Mouse (Mus musculus): Measurements from ENCODE around the gene 1700029P11Rik. TPM values are rescaled to one million over a fixed set of nuclear protein-coding genes. Genes with fewer than 3 reads are reported as not detected.

1700029P11Rik gene
- polyA plus RNA-seq, 1 experiment = not detected

- no peaks in the 10 kb centered on the region for H3K79me2 ChIP-seq (ENCODE audit: control insufficient read depth, insufficient read depth)
- no peaks in the 10 kb centered on the region for H3K79me3 ChIP-seq (ENCODE audit: low read depth)
- no peaks in the 10 kb centered on the region for H3K27me3 ChIP-seq (ENCODE audit: control insufficient read depth, insufficient read depth, insufficient read length)
- peak overlapping the region; percentile 51 for H3ac ChIP-seq (ENCODE audit: control insufficient read depth, insufficient read length, low read depth)
- H3K4me3 ChIP-seq (ENCODE audit: insufficient read depth, poor library complexity, severe bottlenecking) = no peak overlapping the region
- TF ChIP-seq CTCF (IDR thresholded peaks at IDR 0.05; ENCODE audit: control insufficient read depth, insufficient read depth, insufficient read length) (no peak), MYOD1 (IDR thresholded peaks at IDR 0.05; ENCODE audit: control insufficient read depth, insufficient read length, low read depth) (no peak), CEBPB (IDR thresholded peaks at IDR 0.05; ENCODE audit: low read depth) (no peak), FOSL1 (IDR thresholded peaks at IDR 0.05; ENCODE audit: insufficient read depth, low read length, poor library complexity, severe bottlenecking) (no peak), MAX (IDR thresholded peaks at IDR 0.05) (no peak), USF1 (IDR thresholded peaks at IDR 0.05; ENCODE audit: low read depth) (no peak), MYOG (IDR thresholded peaks at IDR 0.05; ENCODE audit: control insufficient read depth, extremely low read depth, insufficient read length) (no peak)
- no peaks in the 10 kb centered on the region for H3K36me3 ChIP-seq (ENCODE audit: control insufficient read depth, insufficient read depth)
Observed at GRCm38 (mm10) chr15:81937098-81937972, 43.0 kb upstream of the 1700029P11Rik start.

- H3K79me3 ChIP-seq (ENCODE audit: low read depth) = no peaks in the 10 kb centered on the region
- no peaks in the 10 kb centered on the region for H3K79me2 ChIP-seq (ENCODE audit: control insufficient read depth, insufficient read depth)
- peaks cover 3% of the 10 kb centered on the region for H3K27me3 ChIP-seq (ENCODE audit: control insufficient read depth, insufficient read depth, insufficient read length)
- no peak overlapping the region for H3K4me3 ChIP-seq (ENCODE audit: insufficient read depth, poor library complexity, severe bottlenecking)
- no peak overlapping the region for H3ac ChIP-seq (ENCODE audit: control insufficient read depth, insufficient read length, low read depth)
- H3K36me3 ChIP-seq (ENCODE audit: control insufficient read depth, insufficient read depth) = no peaks in the 10 kb centered on the region
- TF ChIP-seq MAX (IDR thresholded peaks at IDR 0.05) (no peak), CTCF (IDR thresholded peaks at IDR 0.05; ENCODE audit: control insufficient read depth, insufficient read depth, insufficient read length) (peak; percentile 83), CEBPB (IDR thresholded peaks at IDR 0.05; ENCODE audit: low read depth) (no peak), MYOG (IDR thresholded peaks at IDR 0.05; ENCODE audit: control insufficient read depth, extremely low read depth, insufficient read length) (no peak), MYOD1 (IDR thresholded peaks at IDR 0.05; ENCODE audit: control insufficient read depth, insufficient read length, low read depth) (no peak)
Observed at GRCm38 (mm10) chr15:81938246-81938645, 42.1 kb upstream of the 1700029P11Rik start.

GRCm38 (mm10) chr15:81939157-81939715, 41.1 kb upstream of the 1700029P11Rik start:
- TF ChIP-seq MYOG (IDR thresholded peaks at IDR 0.05; ENCODE audit: control insufficient read depth, extremely low read depth, insufficient read length) (no peak), CEBPB (IDR thresholded peaks at IDR 0.05; ENCODE audit: low read depth) (no peak), USF1 (IDR thresholded peaks at IDR 0.05; ENCODE audit: low read depth) (no peak), FOSL1 (IDR thresholded peaks at IDR 0.05; ENCODE audit: insufficient read depth, low read length, poor library complexity, severe bottlenecking) (no peak)
- Histone ChIP-seq H3K79me2 (ENCODE audit: control insufficient read depth, insufficient read depth) (no peaks in the 10 kb centered on the region), H3K4me3 (ENCODE audit: insufficient read depth, poor library complexity, severe bottlenecking) (no peak overlapping the region)

GRCm38 (mm10) chr15:81939774-81940173, 40.6 kb upstream of the 1700029P11Rik start:
- Histone ChIP-seq H3K79me2 (ENCODE audit: control insufficient read depth, insufficient read depth) (no peaks in the 10 kb centered on the region), H3K27me3 (ENCODE audit: control insufficient read depth, insufficient read depth, insufficient read length) (peaks cover 6% of the 10 kb centered on the region), H3K36me3 (ENCODE audit: control insufficient read depth, insufficient read depth) (no peaks in the 10 kb centered on the region), H3K4me3 (ENCODE audit: insufficient read depth, poor library complexity, severe bottlenecking) (no peak overlapping the region), H3ac (ENCODE audit: control insufficient read depth, insufficient read length, low read depth) (no peak overlapping the region), H3K79me3 (ENCODE audit: low read depth) (no peaks in the 10 kb centered on the region)
- TF ChIP-seq CTCF (IDR thresholded peaks at IDR 0.05; ENCODE audit: control insufficient read depth, insufficient read depth, insufficient read length) = no peak
- no peak for TF ChIP-seq MYOD1 (IDR thresholded peaks at IDR 0.05; ENCODE audit: control insufficient read depth, insufficient read length, low read depth)
- no peak for TF ChIP-seq CEBPB (IDR thresholded peaks at IDR 0.05; ENCODE audit: low read depth)
- no peak for TF ChIP-seq MAX (IDR thresholded peaks at IDR 0.05)
- no peak for TF ChIP-seq MYOG (IDR thresholded peaks at IDR 0.05; ENCODE audit: control insufficient read depth, extremely low read depth, insufficient read length)
- no peak for TF ChIP-seq FOSL1 (IDR thresholded peaks at IDR 0.05; ENCODE audit: insufficient read depth, low read length, poor library complexity, severe bottlenecking)
- no peak for TF ChIP-seq USF1 (IDR thresholded peaks at IDR 0.05; ENCODE audit: low read depth)

More at GRCm38 (mm10) chr15:81939157-81939715, 41.1 kb upstream of the 1700029P11Rik start:
- Histone ChIP-seq H3K36me3 (ENCODE audit: control insufficient read depth, insufficient read depth) (no peaks in the 10 kb centered on the region), H3K79me3 (ENCODE audit: low read depth) (no peaks in the 10 kb centered on the region), H3ac (ENCODE audit: control insufficient read depth, insufficient read length, low read depth) (no peak overlapping the region), H3K27me3 (ENCODE audit: control insufficient read depth, insufficient read depth, insufficient read length) (peaks cover 5% of the 10 kb centered on the region)

- Histone ChIP-seq H3ac (ENCODE audit: control insufficient read depth, insufficient read length, low read depth) (no peak overlapping the region), H3K4me3 (ENCODE audit: insufficient read depth, poor library complexity, severe bottlenecking) (no peak overlapping the region), H3K79me2 (ENCODE audit: control insufficient read depth, insufficient read depth) (no peaks in the 10 kb centered on the region), H3K79me3 (ENCODE audit: low read depth) (no peaks in the 10 kb centered on the region), H3K27me3 (ENCODE audit: control insufficient read depth, insufficient read depth, insufficient read length) (peaks cover 8% of the 10 kb centered on the region), H3K36me3 (ENCODE audit: control insufficient read depth, insufficient read depth) (no peaks in the 10 kb centered on the region)
- TF ChIP-seq FOSL1 (IDR thresholded peaks at IDR 0.05; ENCODE audit: insufficient read depth, low read length, poor library complexity, severe bottlenecking) (no peak), USF1 (IDR thresholded peaks at IDR 0.05; ENCODE audit: low read depth) (no peak), MAX (IDR thresholded peaks at IDR 0.05) (no peak), MYOD1 (IDR thresholded peaks at IDR 0.05; ENCODE audit: control insufficient read depth, insufficient read length, low read depth) (no peak), CTCF (IDR thresholded peaks at IDR 0.05; ENCODE audit: control insufficient read depth, insufficient read depth, insufficient read length) (no peak), CEBPB (IDR thresholded peaks at IDR 0.05; ENCODE audit: low read depth) (no peak), MYOG (IDR thresholded peaks at IDR 0.05; ENCODE audit: control insufficient read depth, extremely low read depth, insufficient read length) (no peak)
Observed at GRCm38 (mm10) chr15:81940219-81940618, 40.1 kb upstream of the 1700029P11Rik start.
